13 mouse cellular contexts compared by ENCODE assay signal in genomic region chr2:84618914-84619313, GRCm38 (mm10). TPM values are rescaled to one million over a fixed set of nuclear protein-coding genes. Genes with fewer than 3 reads are reported as not detected.
DNase-seq lines count a peak whose midpoint lies in the region; ATAC-seq and TF ChIP-seq lines count a peak whose summit lies in the region.
"Had no signal": no experiment of that assay in that cellular context is flagged by ENCODE, and none has a peak within 500 bp of the region (broad histone marks: within the 10 kb centered on the region; RNA-seq: fewer than 3 reads in every experiment).

No protein-coding gene starts in this region.

- ATAC-seq in lung, embryonic 16.5 days (ENCODE audit: low read depth) = no peak
- ATAC-seq in heart, postnatal 0 days (ENCODE audit: insufficient read depth, low read depth) = no peak
- ATAC-seq in stomach, embryonic 14.5 days (ENCODE audit: insufficient number of reproducible peaks, insufficient read depth, low FRiP score, low read depth) = peak; percentile 17; the same call in 1 of the 2 replicates

- intact Hi-C loops in heart, postnatal 25 days (cut with DNase I) = loop anchor here (2.0 kb wide), 2 partner anchors 16 to 34 kb away; no protein-coding TSS in a partner anchor

- no peak for DNase-seq in heart, embryonic 10.5 days (ENCODE audit: low spot score)
- no peak for DNase-seq in heart, postnatal 25 days (ENCODE audit: low spot score)
- no peak for DNase-seq in lung, postnatal 10 days
- DNase-seq in heart, postnatal 0 days (ENCODE audit: low spot score) = no peak
- no peak for DNase-seq in frontal cortex, postnatal 36 days (ENCODE audit: low spot score in 2 of 2)
- no peak for DNase-seq in left cerebral cortex, adult 9 months (ENCODE audit: low spot score in 2 of 2)
- DNase-seq: gastrocnemius, postnatal 14 days had no signal

- no peaks in the 10 kb centered on the region for H3K27me3 ChIP-seq in heart, embryonic 10.5 days (ENCODE audit: insufficient read depth, poor library complexity, severe bottlenecking)
- no peaks in the 10 kb centered on the region for H3K27me3 ChIP-seq in lung, embryonic 16.5 days (ENCODE audit: control insufficient read depth, insufficient read depth, low read depth, low read length)
- no peaks in the 10 kb centered on the region for H3K27me3 ChIP-seq in heart, postnatal 0 days (ENCODE audit: control insufficient read depth, insufficient read depth, low read length)
- no peaks in the 10 kb centered on the region for H3K27me3 ChIP-seq in stomach, embryonic 14.5 days (ENCODE audit: control insufficient read depth, insufficient read depth, low read length)
- H3K27me3 ChIP-seq: embryonic facial prominence, embryonic 13.5 days; megakaryocyte, embryonic 14.5 days had no signal

- no peak for TF ChIP-seq CTCF in heart, postnatal 0 days (IDR thresholded peaks at IDR 0.05; ENCODE audit: low read depth)

- 0 out of 2 replicates have a peak overlapping the region, but pooled peaks have one; percentile 18 for H3K9ac ChIP-seq in lung, embryonic 16.5 days (ENCODE audit: low read length)
- H3K9ac ChIP-seq in heart, postnatal 0 days (replicated peaks; ENCODE audit: low read depth, low read length) = no peak overlapping the region
- no peak overlapping the region for H3K9ac ChIP-seq in stomach, embryonic 14.5 days (replicated peaks; ENCODE audit: low read depth, low read length)
- H3K9ac ChIP-seq: embryonic facial prominence, embryonic 13.5 days had no signal

- whole genome bisulfite sequencing in heart, embryonic 10.5 days = 49% methylated on average over 2 of the region's 2 CpGs
- WGBS in lung, embryonic 16.5 days = 58% methylated on average over 2 of the region's 2 CpGs
- WGBS in heart, postnatal 0 days = 27% methylated on average over 2 of the region's 2 CpGs
- 72% methylated on average over 2 of the region's 2 CpGs for WGBS in stomach, embryonic 14.5 days

- H3K4me3 ChIP-seq in heart, embryonic 10.5 days = no peak overlapping the region
- H3K4me3 ChIP-seq in lung, embryonic 16.5 days (ENCODE audit: low read length) = no peak overlapping the region
- no peak overlapping the region for H3K4me3 ChIP-seq in heart, postnatal 0 days (ENCODE audit: low read depth, low read length)
- H3K4me3 ChIP-seq in stomach, embryonic 14.5 days (ENCODE audit: low read depth, low read length) = no peak overlapping the region
- H3K4me3 ChIP-seq: embryonic facial prominence, embryonic 13.5 days; megakaryocyte, embryonic 14.5 days had no signal

- peaks cover 84% of the 10 kb centered on the region for H3K36me3 ChIP-seq in heart, embryonic 10.5 days
- peaks cover 44% of the 10 kb centered on the region for H3K36me3 ChIP-seq in lung, embryonic 16.5 days (ENCODE audit: control insufficient read depth, insufficient read depth, low read length)
- peaks cover 74% of the 10 kb centered on the region for H3K36me3 ChIP-seq in heart, postnatal 0 days (replicated peaks; ENCODE audit: control insufficient read depth, insufficient read depth, low read length)
- H3K36me3 ChIP-seq in stomach, embryonic 14.5 days (ENCODE audit: control insufficient read depth, insufficient read depth, low read length) = peaks cover 64% of the 10 kb centered on the region

- H3K9me3 ChIP-seq in heart, embryonic 10.5 days = no peaks in the 10 kb centered on the region
- H3K9me3 ChIP-seq in lung, embryonic 16.5 days (ENCODE audit: control insufficient read depth, low read length) = no peaks in the 10 kb centered on the region
- no peaks in the 10 kb centered on the region for H3K9me3 ChIP-seq in heart, postnatal 0 days (replicated peaks; ENCODE audit: control insufficient read depth, low read length)
- no peaks in the 10 kb centered on the region for H3K9me3 ChIP-seq in stomach, embryonic 14.5 days (ENCODE audit: control insufficient read depth, low read depth, low read length)
- H3K9me3 ChIP-seq: embryonic facial prominence, embryonic 13.5 days; megakaryocyte, embryonic 14.5 days had no signal

- H3K27ac ChIP-seq in heart, embryonic 10.5 days = 0 out of 2 replicates have a peak overlapping the region, but pooled peaks have one; percentile 47
- H3K27ac ChIP-seq in lung, embryonic 16.5 days (ENCODE audit: low read length) = peak overlapping the region; percentile 19; the same call in 1 of the 2 replicates
- peak overlapping the region; percentile 71 for H3K27ac ChIP-seq in heart, postnatal 0 days (ENCODE audit: low read depth)
- H3K27ac ChIP-seq in stomach, embryonic 14.5 days (ENCODE audit: low read length) = no peak overlapping the region; the same call in 1 of the 2 replicates
- H3K27ac ChIP-seq: embryonic facial prominence, embryonic 13.5 days had no signal

- peaks cover 29% of the 10 kb centered on the region for H3K4me1 ChIP-seq in heart, embryonic 10.5 days
- H3K4me1 ChIP-seq in lung, embryonic 16.5 days (replicated peaks; ENCODE audit: control insufficient read depth, insufficient read depth, low read length) = peaks cover 22% of the 10 kb centered on the region
- H3K4me1 ChIP-seq in heart, postnatal 0 days (ENCODE audit: control insufficient read depth, insufficient read depth) = peaks cover 18% of the 10 kb centered on the region
- no peaks in the 10 kb centered on the region for H3K4me1 ChIP-seq in stomach, embryonic 14.5 days (ENCODE audit: control insufficient read depth, insufficient read depth, low read length)
- H3K4me1 ChIP-seq: embryonic facial prominence, embryonic 13.5 days had no signal

- no peak for TF ChIP-seq EP300 in heart, postnatal 0 days (IDR thresholded peaks at IDR 0.05; ENCODE audit: low read depth)

- H3K4me2 ChIP-seq in lung, embryonic 16.5 days (ENCODE audit: low read depth, low read length) = no peak overlapping the region
- no peak overlapping the region for H3K4me2 ChIP-seq in heart, postnatal 0 days (ENCODE audit: low read depth, low read length)
- H3K4me2 ChIP-seq in stomach, embryonic 14.5 days (replicated peaks; ENCODE audit: low read depth, low read length) = no peak overlapping the region
- H3K4me2 ChIP-seq: embryonic facial prominence, embryonic 13.5 days had no signal

RNA-seq across cellular contexts. Expression of gene Ctnnd1, which starts 31.7 kb away (rescaled TPM):
- 65.2 and 91.5 TPM in 2 replicates for polyA plus RNA-seq in heart, embryonic 10.5 days (2016; fragmentation: Nextera tagmentation; extraction: Ambion mirVana)
- total RNA-seq in heart, postnatal 25 days (2021) = 10 to 100 TPM; 66.6 to 70.4 TPM
- 64.3 and 68.4 TPM in 2 replicates for polyA plus RNA-seq in lung, embryonic 16.5 days (2015; fragmentation: Nextera tagmentation; extraction: Ambion mirVana)
- 121 and 156 TPM in 2 replicates for total RNA-seq in heart, postnatal 0 days (2014; rRNA removed; ENCODE audit: low replicate concordance)
- 26.5 and 29.8 TPM in 2 replicates for polyA plus RNA-seq in heart, postnatal 0 days (2015; fragmentation: Nextera tagmentation; extraction: Ambion mirVana)
- polyA plus RNA-seq in stomach, embryonic 14.5 days (2014; fragmentation: Nextera tagmentation; extraction: Ambion mirVana) = 63.5 and 68.2 TPM in 2 replicates

RNA-seq across cellular contexts. Expression of gene Btbd18, which starts 40.0 kb away (rescaled TPM):
- polyA plus RNA-seq in heart, embryonic 10.5 days (2016; fragmentation: Nextera tagmentation; extraction: Ambion mirVana) = 0.21 and 0.29 TPM in 2 replicates
- total RNA-seq in heart, postnatal 25 days (2021) = not detected
- 0.18 and 0.35 TPM in 2 replicates for polyA plus RNA-seq in lung, embryonic 16.5 days (2015; fragmentation: Nextera tagmentation; extraction: Ambion mirVana)
- not detected in 2 replicates for total RNA-seq in heart, postnatal 0 days (2014; rRNA removed; ENCODE audit: low replicate concordance)
- 0.05 and 0.08 TPM in 2 replicates for polyA plus RNA-seq in heart, postnatal 0 days (2015; fragmentation: Nextera tagmentation; extraction: Ambion mirVana)
- 0.39 and 0.45 TPM in 2 replicates for polyA plus RNA-seq in stomach, embryonic 14.5 days (2014; fragmentation: Nextera tagmentation; extraction: Ambion mirVana)
- total RNA-seq: gastrocnemius, postnatal 14 days; layer of hippocampus, postnatal 25 days; neutrophil, adult 5-6 weeks had no signal

RNA-seq across cellular contexts. Expression of gene Selenoh, which starts 51.7 kb away (rescaled TPM):
- 347 and 370 TPM in 2 replicates for polyA plus RNA-seq in heart, embryonic 10.5 days (2016; fragmentation: Nextera tagmentation; extraction: Ambion mirVana)
- total RNA-seq in heart, postnatal 25 days (2021) = 10 to 100 TPM; 22.4 to 25.2 TPM
- 315 and 316 TPM in 2 replicates for polyA plus RNA-seq in lung, embryonic 16.5 days (2015; fragmentation: Nextera tagmentation; extraction: Ambion mirVana)
- 240 and 350 TPM in 2 replicates for total RNA-seq in heart, postnatal 0 days (2014; rRNA removed; ENCODE audit: low replicate concordance)
- 137 and 149 TPM in 2 replicates for polyA plus RNA-seq in heart, postnatal 0 days (2015; fragmentation: Nextera tagmentation; extraction: Ambion mirVana)
- polyA plus RNA-seq in stomach, embryonic 14.5 days (2014; fragmentation: Nextera tagmentation; extraction: Ambion mirVana) = 262 and 316 TPM in 2 replicates

RNA-seq across cellular contexts. Expression of gene Gm28635, which starts 58.9 kb away (rescaled TPM):
- not detected in 2 replicates for polyA plus RNA-seq in heart, embryonic 10.5 days (2016; fragmentation: Nextera tagmentation; extraction: Ambion mirVana)
- 1 to 10 TPM; 5.4 to 5.8 TPM for total RNA-seq in heart, postnatal 25 days (2021)
- polyA plus RNA-seq in lung, embryonic 16.5 days (2015; fragmentation: Nextera tagmentation; extraction: Ambion mirVana) = not detected in 2 replicates
- total RNA-seq in heart, postnatal 0 days (2014; rRNA removed; ENCODE audit: low replicate concordance) = not detected in 2 replicates
- not detected in 2 replicates for polyA plus RNA-seq in heart, postnatal 0 days (2015; fragmentation: Nextera tagmentation; extraction: Ambion mirVana)
- polyA plus RNA-seq in stomach, embryonic 14.5 days (2014; fragmentation: Nextera tagmentation; extraction: Ambion mirVana) = not detected in 2 replicates
- total RNA-seq: gastrocnemius, postnatal 14 days had no signal
- polyA plus RNA-seq: embryonic facial prominence, embryonic 13.5 days had no signal

RNA-seq across cellular contexts. Expression of gene Med19, which starts 59.3 kb away (rescaled TPM):
- 30.8 and 39.9 TPM in 2 replicates for polyA plus RNA-seq in heart, embryonic 10.5 days (2016; fragmentation: Nextera tagmentation; extraction: Ambion mirVana)
- 10 to 100 TPM; 13.2 to 13.7 TPM for total RNA-seq in heart, postnatal 25 days (2021)
- 34.6 and 38.0 TPM in 2 replicates for polyA plus RNA-seq in lung, embryonic 16.5 days (2015; fragmentation: Nextera tagmentation; extraction: Ambion mirVana)
- 8.1 and 41.5 TPM in 2 replicates for total RNA-seq in heart, postnatal 0 days (2014; rRNA removed; ENCODE audit: low replicate concordance)
- 15.9 and 17.0 TPM in 2 replicates for polyA plus RNA-seq in heart, postnatal 0 days (2015; fragmentation: Nextera tagmentation; extraction: Ambion mirVana)
- polyA plus RNA-seq in stomach, embryonic 14.5 days (2014; fragmentation: Nextera tagmentation; extraction: Ambion mirVana) = 38.3 and 38.6 TPM in 2 replicates
